Mouse (Mus musculus) testis, adult 2 months (tissue): ENCODE results near the gene Tbl2.

ENCODE experiments used
- CTCF ChIP-seq: fragments of 200-500 bp; IDR thresholded peaks from 2 replicates; pipeline ENCODE4 v1.5.1; 2012; ENCODE audit warnings: low read depth, mild to moderate bottlenecking, inconsistent platforms, low read length, moderate library complexity; ENCODE audit not compliant: control insufficient read depth, insufficient read depth, insufficient replicate concordance
- POLR2A ChIP-seq: fragments of 200-500 bp; IDR thresholded peaks from 2 replicates; pipeline ENCODE4 v1.6.1; 2012; ENCODE audit warnings: low read depth, mild to moderate bottlenecking, inconsistent platforms, low read length, moderate library complexity; ENCODE audit not compliant: control insufficient read depth

DNA sequence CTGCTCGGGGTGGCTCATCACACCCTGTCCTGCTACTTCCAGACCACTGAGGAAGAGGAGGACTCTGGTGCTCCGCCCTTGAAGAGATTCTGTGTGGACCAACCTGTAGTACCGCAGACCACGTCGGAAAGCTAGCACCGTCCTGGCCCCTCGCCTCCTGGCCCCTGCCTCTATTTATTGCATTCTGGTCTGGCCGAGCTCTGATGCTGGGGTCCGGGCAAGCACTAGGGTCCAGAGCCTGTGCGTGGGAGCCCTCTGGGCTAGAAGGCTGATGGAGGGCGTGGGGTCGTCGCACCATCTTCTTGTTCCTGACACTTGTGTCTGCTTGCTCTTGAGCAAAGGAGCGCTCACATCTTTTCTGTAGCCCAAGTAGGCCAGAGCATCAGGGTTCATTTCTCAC, 31.3 kb downstream of the Tbl2 start:
- TF ChIP-seq CTCF: no peak
- no peak for TF ChIP-seq POLR2A
